Mouse (Mus musculus) heart, adult 2 months (tissue): Measurements from ENCODE around the gene Trim32. TPM values are rescaled to one million over a fixed set of nuclear protein-coding genes. Genes with fewer than 3 reads are reported as not detected.

Experiments
- DNase-seq, 2 experiments: peaks; one replicate each; pipeline ENCODE4 v3.0.0; 2021
- H3K27ac ChIP-seq: fragments of 200-600 bp; 2 replicates; pipeline ENCODE4 v1.8.1; 2022
- H3K27me3 ChIP-seq: fragments of 200-500 bp; 2 replicates; pipeline ENCODE4 v1.6.1; 2012; ENCODE audit warnings: mild to moderate bottlenecking, low read length, inconsistent platforms, mixed read lengths; ENCODE audit not compliant: control insufficient read depth, insufficient read depth
- H3K36me3 ChIP-seq: fragments of 200-500 bp; 2 replicates; pipeline ENCODE4 v1.6.1; 2012; ENCODE audit warnings: low read length, inconsistent platforms; ENCODE audit not compliant: control insufficient read depth, insufficient read depth
- H3K4me1 ChIP-seq: fragments of 200-500 bp; 2 replicates; pipeline ENCODE4 v1.6.1; 2011; ENCODE audit warnings: low read length; ENCODE audit not compliant: control insufficient read depth, insufficient read depth
- H3K4me3 ChIP-seq: fragments of 200-600 bp; 2 replicates; pipeline ENCODE4 v1.8.1; 2022
- H3K79me2 ChIP-seq: fragments of 200-500 bp; replicated peaks from 2 replicates; pipeline ENCODE4 v1.6.1; 2012; ENCODE audit warnings: mild to moderate bottlenecking, inconsistent platforms, low read length, moderate library complexity, mixed read lengths; ENCODE audit not compliant: control insufficient read depth, insufficient read depth
- H3K9ac ChIP-seq: fragments of 200-500 bp; 2 replicates; pipeline ENCODE4 v1.6.1; 2012; ENCODE audit warnings: low read depth, mild to moderate bottlenecking, control low read depth, inconsistent platforms, low read length, mixed read lengths
- CTCF ChIP-seq: fragments of 200-600 bp; IDR thresholded peaks from 2 replicates; pipeline ENCODE4 v1.8.1; 2022; ENCODE audit warnings: antibody characterized with exemption, mild to moderate bottlenecking, moderate library complexity
- EP300 ChIP-seq: fragments of 200-500 bp; IDR thresholded peaks from 2 replicates; pipeline ENCODE4 v1.6.1; 2011; ENCODE audit warnings: low read depth, low read length, control low read depth; ENCODE audit not compliant: insufficient read depth
- POLR2A ChIP-seq: fragments of 200-500 bp; IDR thresholded peaks from 2 replicates; pipeline ENCODE4 v1.6.1; 2011; ENCODE audit warnings: mild to moderate bottlenecking, low read depth, low read length, control low read depth; ENCODE audit not compliant: insufficient read depth
- WGBS: fragments of 180-500 bp; shearing (Covaris S2); methylation state at CpG from one replicate; pipeline ENCODE4 v1.1.7; 2018; 5-methylcytosine and 5-hydroxymethylcytosine counted together
- intact Hi-C: fragments of 180-260 bp; cut with DNase I; formaldehyde crosslinking; loops from one replicate; pipeline ENCODE4 v1.15.1; 2025
- polyA plus RNA-seq: library from polyadenylated mRNA; depleted of rRNA; stranded (reverse); fragments of >200 nt; gene quantifications from 2 replicates; pipeline ENCODE4 v1.2.3, GENCODE M21; 2012
- total RNA-seq, 2 experiments: library from RNA; stranded (reverse); gene quantifications; 2 replicates each; pipeline ENCODE4 v1.2.3; 2021

Trim32 gene
- total and polyA plus RNA-seq, 3 experiments, result 11.8 to 18.3 (median 16.2) TPM

- H3K79me2 ChIP-seq, result no peaks in the 10 kb centered on the region
- H3K4me3 ChIP-seq, result no peak overlapping the region
- no peak overlapping the region for H3K9ac ChIP-seq
- intact Hi-C loops, result loop anchor here (5.0 kb wide), 1 partner anchor 472 kb away; the partner anchor contains the start of gene Pappa
- 58% methylated on average over 5 of the region's 5 CpGs for WGBS
- H3K27ac ChIP-seq, result no peak overlapping the region
- H3K27me3 ChIP-seq, result no peaks in the 10 kb centered on the region
- H3K4me1 ChIP-seq, result no peaks in the 10 kb centered on the region
- DNase-seq, result no peak
- H3K36me3 ChIP-seq, result no peaks in the 10 kb centered on the region
- TF ChIP-seq EP300 (no peak), CTCF (no peak), POLR2A (no peak)
Observed at GRCm38 (mm10) chr4:65594601-65595369, 10.0 kb upstream of the Trim32 start.

- TF ChIP-seq CTCF (no peak), POLR2A (no peak), EP300 (no peak)
- H3K79me2 ChIP-seq, result no peaks in the 10 kb centered on the region; the same call in 1 of the 2 replicates
- 1% methylated on average over 20 of the region's 21 CpGs for WGBS
- peak overlapping the region; percentile 82 for H3K27ac ChIP-seq
- H3K9ac ChIP-seq, result peak overlapping the region; percentile 88
- intact Hi-C loops, result no loop called here
- H3K36me3 ChIP-seq, result 0 out of 2 replicates have a peak, but pooled peaks cover 5% of the 10 kb centered on the region
- no peaks in the 10 kb centered on the region for H3K27me3 ChIP-seq
- peak overlapping the region; percentile 96 for H3K4me3 ChIP-seq
- no peak for DNase-seq
- peaks cover 9% of the 10 kb centered on the region for H3K4me1 ChIP-seq
Observed at GRCm38 (mm10) chr4:65605151-65605702, 441 bp downstream of the Trim32 start.

- DNase-seq, result no peak
- TF ChIP-seq POLR2A, result no peak
- TF ChIP-seq EP300, result no peak
- no peak for TF ChIP-seq CTCF
- Histone ChIP-seq H3K4me3 (no peak overlapping the region), H3K4me1 (peaks cover 13% of the 10 kb centered on the region), H3K27ac (no peak overlapping the region), H3K9ac (0 out of 2 replicates have a peak overlapping the region, but pooled peaks have one; percentile 5), H3K27me3 (no peaks in the 10 kb centered on the region), H3K79me2 (no peaks in the 10 kb centered on the region; the same call in 1 of the 2 replicates), H3K36me3 (0 out of 2 replicates have a peak, but pooled peaks cover 5% of the 10 kb centered on the region)
- WGBS, result 24% methylated on average over 10 of the region's 10 CpGs
- intact Hi-C loops, result no loop called here
Observed at GRCm38 (mm10) chr4:65607184-65607631, 2.4 kb downstream of the Trim32 start.

GRCm38 (mm10) chr4:65608112-65608511, 3.3 kb downstream of the Trim32 start:
- H3K9ac ChIP-seq, result no peak overlapping the region
- WGBS, result 90% methylated on average over 4 of the region's 4 CpGs
- intact Hi-C loops, result no loop called here
- no peak overlapping the region for H3K27ac ChIP-seq
- H3K79me2 ChIP-seq, result no peaks in the 10 kb centered on the region; the same call in 1 of the 2 replicates
- peaks cover 13% of the 10 kb centered on the region for H3K4me1 ChIP-seq
- TF ChIP-seq CTCF (no peak), EP300 (no peak), POLR2A (no peak)
- H3K36me3 ChIP-seq, result 0 out of 2 replicates have a peak, but pooled peaks cover 5% of the 10 kb centered on the region
- no peaks in the 10 kb centered on the region for H3K27me3 ChIP-seq
- H3K4me3 ChIP-seq, result no peak overlapping the region
- no peak for DNase-seq

- H3K4me1 ChIP-seq, result peaks cover 10% of the 10 kb centered on the region
- no peak for DNase-seq
- intact Hi-C loops, result no loop called here
- H3K27me3 ChIP-seq, result no peaks in the 10 kb centered on the region
- no peak overlapping the region for H3K4me3 ChIP-seq
- H3K27ac ChIP-seq, result no peak overlapping the region
- H3K9ac ChIP-seq, result no peak overlapping the region
- TF ChIP-seq CTCF (no peak), POLR2A (no peak), EP300 (no peak)
- H3K36me3 ChIP-seq, result 0 out of 2 replicates have a peak, but pooled peaks cover 5% of the 10 kb centered on the region
- 64% methylated on average over 5 of the region's 5 CpGs for WGBS
- no peaks in the 10 kb centered on the region; the same call in 1 of the 2 replicates for H3K79me2 ChIP-seq
Observed at GRCm38 (mm10) chr4:65610329-65610728, 5.5 kb downstream of the Trim32 start.
